Mouse (Mus musculus): ENCODE data around the gene Phlda3.

The Phlda3 gene

DNA sequence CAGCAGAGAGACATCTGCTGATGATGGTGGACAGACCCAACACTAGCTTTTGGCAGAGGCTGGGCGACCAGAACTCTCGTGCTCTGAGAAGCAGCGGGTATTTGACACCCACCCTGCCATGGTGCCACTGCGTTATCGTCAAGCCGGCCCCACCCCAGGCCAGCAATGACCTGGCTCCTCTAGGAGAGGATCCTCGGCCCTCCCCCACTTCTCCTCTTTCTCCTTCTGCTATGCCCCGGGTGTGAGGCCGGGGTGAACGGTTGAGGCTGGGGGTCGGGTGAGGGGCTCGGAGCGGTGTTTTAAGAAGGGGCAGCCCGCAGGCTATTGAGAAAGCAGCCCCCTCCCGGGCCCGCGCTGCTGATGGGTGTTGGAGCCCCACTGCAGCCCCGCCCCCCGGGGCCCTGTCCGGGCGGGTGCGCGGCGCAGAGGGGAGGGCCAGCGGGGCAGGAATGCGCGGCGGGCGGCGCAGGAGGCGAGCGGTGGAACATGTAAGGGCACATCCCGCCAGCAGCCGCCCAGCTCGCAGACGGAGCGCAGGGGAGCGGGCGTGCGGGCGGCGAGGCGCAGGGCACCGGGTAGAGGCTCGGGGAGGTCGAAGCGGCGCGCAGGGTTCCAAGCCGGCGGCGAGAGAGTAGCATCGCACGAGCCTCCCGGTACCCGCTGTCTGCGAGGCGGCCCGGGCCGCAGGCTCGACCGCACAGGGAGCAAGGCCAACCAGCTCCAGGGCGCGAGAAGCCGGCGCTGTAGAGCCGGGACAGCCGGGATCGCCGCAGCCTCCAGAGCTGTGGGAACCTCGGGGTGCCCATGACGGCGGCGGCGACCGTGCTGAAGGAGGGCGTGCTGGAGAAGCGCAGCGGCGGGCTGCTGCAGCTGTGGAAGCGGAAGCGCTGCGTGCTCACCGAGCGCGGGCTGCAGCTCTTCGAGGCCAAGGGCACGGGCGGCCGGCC is at the start of gene Phlda3:
Phlda3 (plus strand) TSS at position 475 of the 947 bp plus-strand sequence.
- DNase-seq (ENCODE audit: inconsistent age in 2 of 2, low spot score in 1 of 2), result peak; percentile 84 to 94

DNA sequence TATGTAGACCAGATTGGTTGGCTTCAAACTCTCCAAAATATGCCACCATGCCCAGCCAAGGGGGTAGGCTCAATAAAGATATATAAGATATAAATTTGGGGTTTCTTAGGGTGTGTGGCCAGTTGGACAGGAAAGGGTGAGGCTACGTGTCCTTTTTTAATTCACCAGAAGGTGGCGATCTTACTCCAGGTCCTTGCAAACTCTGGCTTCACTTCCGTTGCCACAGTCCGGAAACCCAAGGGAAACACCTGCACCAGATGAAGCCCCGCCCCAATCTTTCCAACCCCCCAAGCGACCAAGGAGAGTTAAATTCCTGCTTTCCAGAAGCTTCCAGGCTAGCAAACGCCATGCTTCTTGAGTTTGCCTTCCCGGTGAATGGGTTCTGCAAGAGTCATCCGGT is 46.4 kb upstream of the Phlda3 start:
- peak; percentile 68 to 93 for DNase-seq (ENCODE audit: inconsistent age in 2 of 2, low spot score in 1 of 2)

DNA sequence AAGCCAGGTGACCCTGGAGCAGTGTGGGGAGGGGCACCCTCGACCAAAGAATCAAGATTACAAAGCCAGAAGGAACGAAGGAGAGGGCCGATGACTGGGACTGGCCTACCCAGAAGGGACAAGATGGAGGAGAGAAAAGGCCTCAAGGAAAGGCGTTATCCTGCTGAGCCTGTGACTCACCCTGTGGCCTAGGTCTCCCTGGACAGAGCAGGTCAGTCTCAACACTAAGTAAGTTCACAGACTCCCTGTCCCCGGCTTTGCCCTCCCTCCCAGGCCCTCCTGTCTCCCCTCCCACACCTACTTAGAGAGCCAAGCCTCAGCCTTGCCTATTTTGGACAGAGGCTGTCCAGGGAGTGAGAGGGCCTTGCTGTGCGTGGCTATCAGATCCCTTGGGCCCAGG is 45.9 kb upstream of the Phlda3 start, which contains the start of gene Csrp1:
Csrp1 (plus strand) TSS at position 79 of the 400 bp plus-strand sequence.
- no peak for DNase-seq (ENCODE audit: inconsistent age in 2 of 2, low spot score in 1 of 2)

DNA sequence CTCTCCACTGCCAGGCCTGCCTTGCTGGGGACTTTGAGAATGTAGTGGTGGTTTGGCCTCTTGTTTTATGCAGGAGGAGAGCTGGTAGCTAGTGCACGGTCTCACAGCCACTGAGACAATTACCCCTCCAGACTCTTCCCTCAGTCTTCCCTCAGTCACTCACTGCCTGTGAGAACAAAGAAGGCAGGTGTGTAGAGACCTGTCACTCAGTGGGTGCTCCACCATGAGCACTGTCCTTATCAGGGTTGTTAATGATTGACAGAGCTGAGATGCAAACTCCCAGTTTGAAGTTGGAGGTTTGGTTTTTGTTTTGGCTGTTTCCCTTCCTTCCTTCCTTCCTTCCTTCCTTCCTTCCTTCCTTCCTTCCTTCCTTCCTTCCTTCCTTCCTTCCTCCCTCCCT is 42.9 kb upstream of the Phlda3 start:
- no peak for DNase-seq (ENCODE audit: inconsistent age in 2 of 2, low spot score in 1 of 2)

DNA sequence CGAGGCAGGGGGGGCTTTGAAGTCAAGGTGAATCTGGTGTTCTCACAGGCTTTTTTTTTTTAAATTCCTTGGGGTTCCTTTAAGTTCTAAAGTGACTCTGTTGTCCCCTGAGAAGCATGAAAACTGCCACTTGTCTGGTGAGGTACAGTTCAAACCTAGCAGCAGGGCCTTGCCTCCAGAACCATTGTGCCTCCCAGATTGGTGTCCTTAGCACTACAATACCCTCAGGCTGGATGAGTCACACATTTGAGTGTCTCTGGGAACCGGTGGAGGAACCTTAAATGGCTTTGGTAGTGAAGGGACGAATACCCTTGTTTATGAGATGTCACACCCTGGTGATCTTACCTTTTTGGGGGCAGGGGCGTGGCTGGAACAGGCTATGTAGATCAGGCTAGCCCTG is 41.8 kb upstream of the Phlda3 start:
- no peak for DNase-seq (ENCODE audit: inconsistent age in 2 of 2, low spot score in 1 of 2)

DNA sequence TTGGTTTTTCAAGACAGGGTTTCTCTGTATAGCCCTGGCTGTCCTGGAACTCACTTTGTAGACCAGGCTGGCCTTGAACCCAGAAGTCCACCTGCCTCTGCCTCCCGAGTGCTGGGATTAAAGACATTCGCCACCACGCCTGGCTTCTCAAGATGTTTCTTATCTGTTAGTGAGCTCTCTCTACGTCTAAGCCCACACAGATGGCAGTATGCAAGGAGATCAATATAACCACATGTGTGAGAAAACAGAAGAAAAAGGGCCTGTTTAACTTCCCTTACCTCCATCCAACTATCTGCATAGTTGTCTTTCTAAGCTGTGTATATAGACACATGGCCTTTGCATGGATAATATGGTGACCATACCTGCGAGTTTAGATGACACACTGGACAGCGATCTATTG is 40.6 kb upstream of the Phlda3 start:
- DNase-seq (ENCODE audit: inconsistent age in 2 of 2, low spot score in 1 of 2), result no peak

DNA sequence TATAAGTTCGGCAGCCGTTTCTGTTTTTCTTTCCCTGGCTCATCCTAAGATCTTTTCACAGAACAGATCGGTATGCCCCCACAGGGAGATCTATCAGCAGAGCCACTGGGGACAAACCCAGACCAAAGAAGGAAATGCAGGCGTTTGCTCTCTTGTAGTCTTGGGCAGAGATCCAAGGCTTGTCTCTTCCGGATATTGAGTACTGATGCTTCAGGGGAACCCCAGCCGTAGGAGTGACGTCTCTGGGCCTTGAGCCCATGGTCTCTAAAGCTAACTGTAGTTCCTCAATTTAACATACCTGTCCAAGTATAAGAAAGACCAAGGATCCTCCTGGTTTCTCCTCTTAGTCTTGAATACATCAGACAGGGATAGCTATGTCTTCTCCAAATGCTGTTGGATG is 40.0 kb upstream of the Phlda3 start:
- peak in 1 of 2 experiments; percentile 55 for DNase-seq (ENCODE audit: inconsistent age in 2 of 2, low spot score in 1 of 2)

DNA sequence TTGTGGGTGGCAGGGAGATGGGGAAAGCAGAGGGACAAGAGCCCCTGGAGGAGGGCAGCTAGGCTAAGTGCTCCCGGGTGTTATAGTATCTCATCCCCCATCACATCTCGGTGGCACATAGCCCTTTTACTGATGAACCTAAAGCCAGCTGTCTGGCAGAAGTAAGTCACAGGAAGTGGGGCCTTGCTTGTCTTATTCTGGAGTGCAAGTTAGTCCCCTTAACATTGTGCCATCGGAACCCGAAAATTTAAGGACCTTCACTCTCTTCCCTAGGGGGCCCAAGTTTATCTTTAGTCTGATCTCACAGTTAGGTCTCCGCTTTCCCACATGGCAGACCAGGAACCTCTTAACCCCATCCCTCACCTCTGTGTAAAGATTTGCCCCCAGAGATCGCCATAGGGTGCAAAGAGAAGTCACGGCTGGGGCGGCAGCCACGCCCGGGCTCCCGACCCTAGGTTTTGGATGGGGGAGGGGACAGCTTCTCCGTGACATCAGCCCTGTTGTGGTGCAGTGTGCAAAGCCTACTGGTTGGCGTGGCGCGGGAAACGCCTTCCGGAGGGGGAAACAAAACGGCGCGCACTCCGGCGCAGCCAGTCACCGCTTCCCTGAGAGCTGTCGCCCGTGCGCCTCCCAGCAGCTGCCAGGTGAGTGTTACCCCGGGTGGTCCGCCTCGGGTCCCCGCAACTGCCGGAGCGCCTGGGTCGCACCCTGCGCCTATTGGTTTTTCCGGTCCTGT is 37.1 kb upstream of the Phlda3 start:
- peak; percentile 87 to 94 for DNase-seq (ENCODE audit: inconsistent age in 2 of 2, low spot score in 1 of 2)

DNA sequence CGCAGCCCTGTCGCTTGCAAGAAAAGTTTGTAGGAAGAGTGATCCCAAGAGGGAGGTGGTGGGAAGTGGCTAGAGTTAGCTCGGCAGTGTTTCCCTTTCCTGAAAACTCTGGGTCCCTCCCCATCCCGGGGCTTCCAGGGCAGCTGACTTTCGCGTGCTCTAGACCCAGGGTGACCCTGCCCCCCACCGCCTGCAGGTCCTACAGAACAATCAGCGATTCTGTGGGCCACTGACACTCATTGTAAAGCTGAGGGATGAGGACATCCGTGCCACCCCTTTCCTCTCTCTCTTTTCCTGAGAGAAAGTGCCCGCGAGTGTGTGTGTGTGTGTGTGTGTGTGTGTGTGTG is 36.6 kb upstream of the Phlda3 start:
- no peak for DNase-seq (ENCODE audit: inconsistent age in 2 of 2, low spot score in 1 of 2)

DNA sequence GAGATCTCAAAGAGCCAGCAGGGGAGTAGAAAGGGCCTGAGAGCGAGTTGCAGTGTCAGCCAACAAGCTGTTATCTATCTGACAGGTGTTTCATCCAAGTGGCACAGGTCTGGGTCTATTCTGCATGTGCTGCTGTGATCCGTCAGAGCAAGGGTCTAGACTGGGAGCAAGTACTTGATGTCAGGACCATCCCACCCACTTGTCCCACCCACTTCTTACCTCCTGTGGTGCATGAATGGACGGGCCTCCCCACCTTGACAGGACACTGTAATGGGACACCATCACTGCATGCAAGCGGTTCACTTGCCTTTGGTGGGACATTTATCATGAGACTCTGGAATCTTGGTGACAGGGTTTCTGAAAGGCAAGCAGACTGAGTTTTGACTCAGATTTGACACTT is 36.1 kb upstream of the Phlda3 start:
- no peak for DNase-seq (ENCODE audit: inconsistent age in 2 of 2, low spot score in 1 of 2)

DNA sequence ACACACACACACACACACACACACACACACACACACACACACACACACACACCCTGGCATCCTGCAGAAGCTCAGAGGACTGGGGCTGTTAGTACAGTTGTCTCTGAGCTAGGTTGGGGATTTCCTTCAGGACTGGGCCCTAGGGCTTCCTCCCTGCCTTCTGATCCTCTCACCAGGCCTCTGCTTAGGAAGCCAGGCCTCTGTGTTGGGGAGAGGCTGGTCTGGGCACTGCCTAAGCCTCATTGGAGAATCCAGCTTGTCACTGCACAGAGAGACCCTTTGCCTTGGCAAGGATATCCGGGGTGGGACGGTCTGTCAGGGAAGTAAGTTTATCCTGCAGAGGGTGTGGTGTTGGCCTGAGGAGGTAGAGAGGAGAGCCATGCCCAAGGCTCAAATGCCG is 35.6 kb upstream of the Phlda3 start:
- DNase-seq (ENCODE audit: inconsistent age in 2 of 2, low spot score in 1 of 2), result no peak

DNA sequence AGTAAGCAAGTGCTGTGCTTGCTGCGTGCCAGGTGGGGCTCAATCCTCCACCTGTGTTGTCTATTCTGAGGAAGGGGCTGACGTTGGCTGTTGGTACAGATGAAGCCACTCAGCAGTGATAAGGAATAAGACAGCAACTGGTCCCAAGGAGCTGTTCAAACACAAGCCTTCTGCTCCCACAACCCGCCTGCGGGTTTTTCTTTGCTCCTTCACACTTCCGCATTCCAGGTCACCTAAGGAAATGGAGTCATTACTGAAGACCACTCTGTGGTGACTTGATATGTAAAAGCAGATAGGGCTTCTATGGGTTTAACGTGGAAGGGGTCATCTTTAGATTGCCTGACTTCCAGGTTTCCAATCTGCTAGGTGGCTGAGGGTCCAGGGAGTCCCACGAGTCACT is 34.5 kb upstream of the Phlda3 start:
- no peak for DNase-seq (ENCODE audit: inconsistent age in 2 of 2, low spot score in 1 of 2)

DNA sequence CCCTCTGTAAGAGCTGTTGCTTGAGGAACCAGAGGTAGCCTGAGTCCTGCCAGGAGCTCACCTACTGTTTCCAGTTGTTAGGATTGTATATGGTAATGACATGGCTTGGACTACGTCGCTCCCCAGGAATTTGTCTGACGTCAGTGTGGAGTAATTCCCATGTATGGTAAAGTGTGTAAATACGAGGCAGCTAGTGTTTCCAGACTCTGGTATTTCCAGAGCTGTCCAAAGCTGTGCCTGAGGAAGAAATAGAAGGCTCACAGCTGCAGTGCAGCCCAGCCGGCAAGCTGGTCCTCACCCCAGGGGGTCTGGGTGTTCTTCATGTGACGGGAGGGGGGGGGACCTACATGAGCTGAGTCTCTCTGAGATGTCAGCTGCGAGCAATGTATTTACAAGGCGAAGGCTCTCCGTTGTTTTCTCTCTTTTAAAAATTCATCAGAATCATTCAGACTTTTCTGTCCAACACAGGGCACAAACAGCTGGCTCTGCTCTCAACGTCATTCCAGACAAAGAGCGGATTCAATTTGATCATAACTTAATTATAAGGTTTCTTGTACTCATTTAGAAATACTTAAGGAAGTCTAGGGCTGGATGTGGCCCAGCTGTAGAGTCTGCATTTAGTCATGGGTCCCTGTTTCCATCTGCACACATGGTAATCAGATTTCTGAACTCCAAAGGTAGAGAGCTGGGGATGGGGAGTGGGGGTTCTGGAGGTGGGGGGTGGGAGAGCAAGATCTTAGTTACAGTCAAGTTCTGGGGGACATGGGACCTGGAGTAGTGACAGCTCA is 33.8 kb upstream of the Phlda3 start:
- DNase-seq (ENCODE audit: inconsistent age in 2 of 2, low spot score in 1 of 2), result no peak

DNA sequence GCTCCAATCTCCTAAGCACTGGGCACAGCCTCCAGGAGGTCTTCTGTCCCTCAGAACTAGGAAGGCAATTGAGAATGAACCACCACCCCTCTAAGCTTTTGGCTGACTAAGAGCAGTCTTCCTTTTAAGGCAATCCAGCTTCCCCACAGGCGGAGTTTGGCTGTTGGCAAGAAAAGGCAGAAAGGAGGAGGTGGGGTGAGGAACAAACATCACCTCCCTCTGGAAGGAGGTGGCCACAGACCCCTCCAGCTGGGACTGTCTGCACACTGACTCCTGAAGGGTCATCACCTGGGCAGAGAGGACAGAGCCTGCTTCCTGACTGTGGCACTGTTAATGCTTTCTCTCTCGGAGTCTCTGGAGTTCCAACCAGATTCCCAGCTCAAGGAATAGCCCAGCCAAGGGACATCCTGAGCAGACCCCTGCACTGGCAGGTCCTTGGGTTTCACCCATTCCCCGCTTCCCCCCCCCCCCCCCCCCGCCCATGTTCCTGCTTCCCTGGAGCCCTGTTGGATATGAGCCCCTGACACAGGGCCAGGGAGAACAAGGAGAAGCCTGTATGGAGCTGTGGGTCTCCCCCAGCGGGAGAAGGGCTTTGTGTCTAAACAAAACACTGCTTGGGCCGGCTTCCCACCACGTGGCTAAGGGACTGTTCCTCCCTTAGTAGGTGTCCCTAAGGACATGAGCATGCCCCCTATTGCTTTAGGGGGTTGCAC is 31.5 kb upstream of the Phlda3 start:
- peak in 1 of 2 experiments; percentile 50 for DNase-seq (ENCODE audit: inconsistent age in 2 of 2, low spot score in 1 of 2)

DNA sequence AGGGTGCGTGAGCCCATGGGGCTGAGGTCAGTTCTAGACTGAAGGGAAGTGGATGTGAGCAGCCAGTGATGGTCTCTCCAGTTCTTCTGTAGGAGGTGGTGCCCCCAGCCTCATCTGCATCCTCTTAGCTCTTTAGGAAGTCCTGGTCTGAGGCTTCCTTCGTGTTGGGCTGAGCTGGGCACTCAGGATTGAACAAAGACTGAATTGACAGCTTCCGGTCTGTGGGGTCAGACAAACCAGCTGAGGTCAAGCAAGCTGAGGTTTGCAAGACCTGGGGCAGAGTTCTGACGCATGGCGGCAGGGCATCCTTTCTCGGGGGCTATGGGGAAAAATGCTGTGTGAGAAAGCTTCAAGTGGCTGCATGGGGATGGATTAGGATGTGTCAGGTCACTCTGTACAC is 30.5 kb upstream of the Phlda3 start:
- no peak for DNase-seq (ENCODE audit: inconsistent age in 2 of 2, low spot score in 1 of 2)

DNA sequence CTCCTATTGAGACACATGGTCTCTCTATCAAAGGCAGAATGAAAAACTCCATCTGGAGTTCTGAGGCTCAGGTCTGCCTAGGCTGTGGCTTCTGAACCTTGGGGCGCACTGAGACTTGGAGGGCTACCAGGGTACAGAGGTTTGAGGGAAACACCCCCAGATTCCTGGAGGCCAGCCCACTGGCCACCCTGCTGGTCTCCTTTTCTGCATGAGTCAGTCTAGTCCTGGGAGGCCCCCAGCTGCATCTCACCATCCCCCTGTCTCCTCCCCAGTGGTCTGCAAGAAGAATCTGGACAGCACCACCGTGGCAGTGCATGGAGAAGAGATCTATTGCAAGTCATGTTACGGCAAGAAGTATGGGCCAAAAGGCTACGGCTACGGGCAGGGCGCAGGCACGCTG is 20.9 kb upstream of the Phlda3 start:
- DNase-seq (ENCODE audit: inconsistent age in 2 of 2, low spot score in 1 of 2), result no peak

DNA sequence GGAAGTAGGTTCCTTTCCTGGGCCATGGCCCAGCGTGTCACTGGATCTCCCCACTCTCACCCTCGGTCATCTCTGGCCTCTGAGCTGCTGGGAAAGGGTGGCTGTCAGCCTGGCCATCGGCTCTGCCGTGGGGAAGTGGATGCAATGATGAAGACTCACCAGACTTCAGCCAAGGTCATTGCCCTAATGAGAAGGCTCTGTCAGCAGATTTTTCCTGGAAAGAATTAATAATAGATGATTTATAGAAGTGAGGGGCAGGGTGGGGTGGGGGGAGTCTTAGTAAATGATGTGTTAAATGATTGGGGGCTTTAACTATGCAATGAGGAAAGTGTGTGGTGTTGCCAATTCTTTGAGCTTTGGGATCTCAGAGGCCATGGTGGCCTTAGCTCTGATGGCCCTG is 19.7 kb upstream of the Phlda3 start:
- no peak for DNase-seq (ENCODE audit: inconsistent age in 2 of 2, low spot score in 1 of 2)

DNA sequence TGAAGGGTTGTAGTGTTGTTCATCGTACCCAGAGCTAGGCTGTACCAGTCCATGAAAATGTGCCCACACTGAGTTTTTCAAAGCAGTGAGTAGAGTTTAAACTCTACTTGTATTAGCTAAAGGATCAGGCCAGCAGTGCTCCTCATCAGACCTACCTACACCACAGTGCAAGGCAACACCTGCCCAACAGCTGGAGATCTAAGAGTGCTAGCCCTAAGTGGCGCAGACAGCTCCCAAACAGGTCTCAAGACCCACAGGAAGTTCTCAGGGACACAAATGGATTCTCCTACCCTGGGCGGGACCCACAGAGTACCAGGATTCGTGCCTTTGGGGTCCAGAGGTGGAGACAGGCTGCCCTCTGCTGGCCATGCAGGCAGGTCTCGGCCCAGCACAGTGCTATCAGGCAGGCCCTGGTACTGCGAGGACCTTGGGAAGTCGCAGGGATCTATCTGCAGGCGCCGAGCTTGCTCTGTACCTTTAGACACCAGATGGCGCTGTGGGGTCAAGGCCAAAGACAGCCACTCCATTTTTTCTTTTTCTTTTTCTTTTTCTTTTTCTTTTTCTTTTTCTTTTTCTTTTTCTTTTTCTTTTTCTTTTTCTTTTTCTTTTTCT is 13.1 kb upstream of the Phlda3 start:
- peak; percentile 92 to 96 for DNase-seq (ENCODE audit: inconsistent age in 2 of 2, low spot score in 1 of 2)

DNA sequence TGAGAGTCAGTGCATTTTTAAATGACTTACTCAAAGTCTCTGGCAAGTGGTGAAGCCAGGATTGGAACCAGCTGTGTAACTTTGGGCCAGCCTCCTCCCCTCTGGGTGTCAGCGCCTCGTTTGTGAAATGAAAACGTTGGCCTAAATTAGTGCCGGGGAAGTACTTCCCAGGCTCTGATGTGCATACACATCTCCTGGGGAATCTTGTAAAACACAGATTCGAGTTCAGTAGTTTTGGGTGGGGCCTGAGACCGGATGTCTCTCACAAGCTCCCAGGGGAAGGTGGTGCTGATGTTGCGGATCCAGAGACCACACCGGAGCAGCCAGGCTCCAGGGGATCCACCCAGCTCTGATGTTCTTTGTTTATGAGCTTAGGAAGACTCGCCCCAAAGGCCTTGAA is 10.6 kb upstream of the Phlda3 start:
- DNase-seq (ENCODE audit: inconsistent age in 2 of 2, low spot score in 1 of 2), result peak in 1 of 2 experiments; percentile 64

DNA sequence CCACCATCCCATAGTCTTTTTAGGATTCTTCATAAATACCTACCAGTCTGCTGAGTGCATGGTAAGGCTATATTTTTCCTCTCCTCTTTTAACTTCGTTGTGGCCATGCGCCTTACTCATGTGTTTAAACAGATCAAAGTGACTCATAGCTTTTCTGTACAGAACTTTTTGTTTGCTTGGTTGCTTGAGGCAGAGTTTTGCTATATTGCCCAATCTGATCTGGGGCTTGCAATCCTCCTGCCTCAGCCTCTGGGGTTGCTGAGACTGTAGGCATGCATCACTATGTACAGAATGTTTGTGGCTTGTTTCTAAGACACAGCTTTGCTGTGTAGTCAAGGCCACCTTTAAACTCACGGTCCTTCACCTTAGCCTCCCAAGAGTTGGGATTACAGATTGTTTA is 10.0 kb upstream of the Phlda3 start:
- no peak for DNase-seq (ENCODE audit: inconsistent age in 2 of 2, low spot score in 1 of 2)
